Mouse (Mus musculus): ENCODE measurements around the gene 2210016F16Rik. TPM values are rescaled to one million over a fixed set of nuclear protein-coding genes. Genes with fewer than 3 reads are reported as not detected.
"Not testable (repeated sequence)": the region's sequence is repeated elsewhere in the genome, so short reads cannot be mapped to it uniquely, and the experiment has no call there.

2210016F16Rik gene
- polyA plus RNA-seq, 1 experiment from 2014 or later: 83.0 TPM

- no peaks in the 10 kb centered on the region for H3K27me3 ChIP-seq (replicated peaks; ENCODE audit: control insufficient read depth, insufficient read depth, low read length)
- peak overlapping the region; percentile 98 for H3K4me3 ChIP-seq (ENCODE audit: low read depth, low read length)
- ATAC-seq: peak; percentile 52
- no peaks in the 10 kb centered on the region for H3K4me1 ChIP-seq (replicated peaks; ENCODE audit: control insufficient read depth, insufficient read depth, low read length)
- H3K36me3 ChIP-seq (ENCODE audit: control insufficient read depth, insufficient read depth): peaks cover 14% of the 10 kb centered on the region
- H3K9me3 ChIP-seq (ENCODE audit: control insufficient read depth): no peaks in the 10 kb centered on the region
- H3K4me2 ChIP-seq (replicated peaks; ENCODE audit: low read depth): peak overlapping the region; percentile 75
- peak overlapping the region; percentile 99 for H3K27ac ChIP-seq (ENCODE audit: low read depth, low read length)
- TF ChIP-seq CTCF (IDR thresholded peaks at IDR 0.05; ENCODE audit: low read depth): peak; percentile 51
- peak overlapping the region; percentile 99 for H3K9ac ChIP-seq (ENCODE audit: low read depth, low read length)
- under 1% methylated on average over 67 of the region's 100 CpGs for WGBS
These were observed 16.3 kb upstream of the 2210016F16Rik start for GRCm38 (mm10) chr13:58401135-58402002.

- peaks cover 22% of the 10 kb centered on the region for H3K36me3 ChIP-seq (ENCODE audit: control insufficient read depth, insufficient read depth)
- H3K4me3 ChIP-seq (ENCODE audit: low read depth, low read length): peak overlapping the region; percentile 98
- no peak for ATAC-seq
- TF ChIP-seq CTCF (IDR thresholded peaks at IDR 0.05; ENCODE audit: low read depth): no peak
- H3K27me3 ChIP-seq (replicated peaks; ENCODE audit: control insufficient read depth, insufficient read depth, low read length): no peaks in the 10 kb centered on the region
- peak overlapping the region; percentile 75 for H3K4me2 ChIP-seq (replicated peaks; ENCODE audit: low read depth)
- no peaks in the 10 kb centered on the region for H3K9me3 ChIP-seq (ENCODE audit: control insufficient read depth)
- no peaks in the 10 kb centered on the region for H3K4me1 ChIP-seq (replicated peaks; ENCODE audit: control insufficient read depth, insufficient read depth, low read length)
- H3K27ac ChIP-seq (ENCODE audit: low read depth, low read length): peak overlapping the region; percentile 99; the same call in 1 of the 2 replicates
- WGBS: 1% methylated on average over 11 of the region's 11 CpGs
- peak overlapping the region; percentile 99 for H3K9ac ChIP-seq (ENCODE audit: low read depth, low read length)
These were observed 15.6 kb upstream of the 2210016F16Rik start for GRCm38 (mm10) chr13:58400576-58400975.

- no peak overlapping the region for H3K27ac ChIP-seq (ENCODE audit: low read depth, low read length)
- WGBS: 87% methylated on average over 13 of the region's 13 CpGs
- H3K27me3 ChIP-seq (replicated peaks; ENCODE audit: control insufficient read depth, insufficient read depth, low read length): no peaks in the 10 kb centered on the region
- ATAC-seq: no peak
- peaks cover 45% of the 10 kb centered on the region for H3K36me3 ChIP-seq (ENCODE audit: control insufficient read depth, insufficient read depth)
- no peaks in the 10 kb centered on the region for H3K4me1 ChIP-seq (replicated peaks; ENCODE audit: control insufficient read depth, insufficient read depth, low read length)
- H3K9ac ChIP-seq (ENCODE audit: low read depth, low read length): no peak overlapping the region
- no peak overlapping the region for H3K4me2 ChIP-seq (replicated peaks; ENCODE audit: low read depth)
- no peak overlapping the region for H3K4me3 ChIP-seq (ENCODE audit: low read depth, low read length)
- no peak for TF ChIP-seq CTCF (IDR thresholded peaks at IDR 0.05; ENCODE audit: low read depth)
- no peaks in the 10 kb centered on the region for H3K9me3 ChIP-seq (ENCODE audit: control insufficient read depth)
These were observed 12.6 kb upstream of the 2210016F16Rik start for GRCm38 (mm10) chr13:58397651-58398050.

- H3K9me3 ChIP-seq (ENCODE audit: control insufficient read depth); H3K9ac ChIP-seq (ENCODE audit: low read depth, low read length); H3K4me1 ChIP-seq (replicated peaks; ENCODE audit: control insufficient read depth, insufficient read depth, low read length); H3K27ac ChIP-seq (ENCODE audit: low read depth, low read length); H3K4me3 ChIP-seq (ENCODE audit: low read depth, low read length); H3K27me3 ChIP-seq (replicated peaks; ENCODE audit: control insufficient read depth, insufficient read depth, low read length); H3K4me2 ChIP-seq (replicated peaks; ENCODE audit: low read depth); ATAC-seq: not testable (repeated sequence)
- H3K36me3 ChIP-seq (ENCODE audit: control insufficient read depth, insufficient read depth): peaks cover 56% of the 10 kb centered on the region
- WGBS: 82% methylated on average over 11 of the region's 11 CpGs
These were observed 9.4 kb upstream of the 2210016F16Rik start for GRCm38 (mm10) chr13:58394392-58394791.

GRCm38 (mm10) chr13:58389324-58389951 is 4.4 kb upstream of the 2210016F16Rik start:
- Histone ChIP-seq H3K36me3 (ENCODE audit: control insufficient read depth, insufficient read depth) (peaks cover 25% of the 10 kb centered on the region), H3K9me3 (ENCODE audit: control insufficient read depth) (no peaks in the 10 kb centered on the region), H3K27me3 (replicated peaks; ENCODE audit: control insufficient read depth, insufficient read depth, low read length) (no peaks in the 10 kb centered on the region), H3K4me3 (ENCODE audit: low read depth, low read length) (no peak overlapping the region), H3K27ac (ENCODE audit: low read depth, low read length) (no peak overlapping the region), H3K4me2 (replicated peaks; ENCODE audit: low read depth) (no peak overlapping the region), H3K4me1 (replicated peaks; ENCODE audit: control insufficient read depth, insufficient read depth, low read length) (no peaks in the 10 kb centered on the region), H3K9ac (ENCODE audit: low read depth, low read length) (no peak overlapping the region)
- 80% methylated on average over 2 of the region's 2 CpGs for WGBS
- no peak for TF ChIP-seq CTCF (IDR thresholded peaks at IDR 0.05; ENCODE audit: low read depth)
- ATAC-seq: no peak

- no peak overlapping the region for H3K27ac ChIP-seq (ENCODE audit: low read depth, low read length)
- H3K27me3 ChIP-seq (replicated peaks; ENCODE audit: control insufficient read depth, insufficient read depth, low read length): no peaks in the 10 kb centered on the region
- 44% methylated on average over 3 of the region's 3 CpGs for WGBS
- H3K9me3 ChIP-seq (ENCODE audit: control insufficient read depth): no peaks in the 10 kb centered on the region
- no peak for ATAC-seq
- H3K36me3 ChIP-seq (ENCODE audit: control insufficient read depth, insufficient read depth): peaks cover 16% of the 10 kb centered on the region
- no peak overlapping the region for H3K4me2 ChIP-seq (replicated peaks; ENCODE audit: low read depth)
- H3K9ac ChIP-seq (ENCODE audit: low read depth, low read length): no peak overlapping the region
- H3K4me1 ChIP-seq (replicated peaks; ENCODE audit: control insufficient read depth, insufficient read depth, low read length): no peaks in the 10 kb centered on the region
- TF ChIP-seq CTCF (IDR thresholded peaks at IDR 0.05; ENCODE audit: low read depth): no peak
- H3K4me3 ChIP-seq (ENCODE audit: low read depth, low read length): no peak overlapping the region
These were observed 3.4 kb upstream of the 2210016F16Rik start for GRCm38 (mm10) chr13:58388379-58388778.

All from intestine, postnatal 0 days (tissue).